Mouse (Mus musculus) natural killer cell, adult 2 months (primary cell): Measurements from ENCODE around the gene Maats1.
"Not testable (repeated sequence)": the region's sequence is repeated elsewhere in the genome, so short reads cannot be mapped to it uniquely, and the experiment has no call there.

ENCODE experiments used
- DNase-seq, 2 experiments: peaks; one replicate each; pipeline ENCODE4 v3.0.0; 2022; ENCODE audit warnings: low spot score in 2 of 2

Gene Maats1

DNA sequence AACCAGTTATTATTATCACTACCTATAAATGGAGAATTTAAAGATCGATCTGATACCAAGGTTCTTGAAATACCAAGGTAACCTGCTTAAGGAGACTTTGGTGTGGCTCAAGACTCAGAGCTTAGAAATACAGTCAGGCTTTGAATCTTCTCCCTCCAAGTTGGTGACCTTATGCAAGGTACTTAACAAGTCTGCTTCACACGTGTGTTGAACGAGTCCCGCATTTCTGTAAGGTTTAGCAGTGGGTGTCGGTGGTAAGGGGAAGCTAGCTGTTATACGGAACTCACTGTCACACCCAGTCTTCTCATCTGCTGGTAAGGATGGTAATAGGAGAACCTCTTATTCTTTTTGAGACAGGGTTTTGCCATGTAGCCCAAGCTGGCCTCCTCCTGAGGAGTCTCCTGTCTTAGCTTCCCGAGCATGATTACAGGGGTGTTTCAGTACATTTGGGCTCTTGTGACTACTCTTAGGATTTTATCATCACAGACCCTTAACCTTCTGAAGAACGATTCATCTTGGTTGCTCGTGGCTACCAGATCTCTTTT is 6.3 kb upstream of the Maats1 start:
- no peak for DNase-seq

DNA sequence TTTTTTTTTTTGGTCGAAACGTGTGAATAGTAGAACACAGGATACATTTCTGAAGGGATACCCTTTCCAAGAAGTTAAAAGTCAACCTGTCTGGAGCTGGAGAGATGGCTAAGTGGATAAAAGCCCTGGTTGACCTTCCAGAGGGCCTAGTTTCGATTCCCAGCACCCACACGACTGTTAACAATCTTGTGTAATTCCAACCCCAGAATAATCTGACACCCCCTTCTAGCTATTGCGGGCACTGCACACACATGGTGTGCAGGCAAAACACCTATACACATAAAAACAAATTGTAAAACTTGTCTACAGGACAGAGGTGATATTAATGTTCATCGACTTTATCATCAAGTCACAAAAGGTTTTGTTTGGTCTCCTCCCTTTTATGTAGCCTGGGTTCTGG is 5.6 kb upstream of the Maats1 start:
- DNase-seq, result no peak

DNA sequence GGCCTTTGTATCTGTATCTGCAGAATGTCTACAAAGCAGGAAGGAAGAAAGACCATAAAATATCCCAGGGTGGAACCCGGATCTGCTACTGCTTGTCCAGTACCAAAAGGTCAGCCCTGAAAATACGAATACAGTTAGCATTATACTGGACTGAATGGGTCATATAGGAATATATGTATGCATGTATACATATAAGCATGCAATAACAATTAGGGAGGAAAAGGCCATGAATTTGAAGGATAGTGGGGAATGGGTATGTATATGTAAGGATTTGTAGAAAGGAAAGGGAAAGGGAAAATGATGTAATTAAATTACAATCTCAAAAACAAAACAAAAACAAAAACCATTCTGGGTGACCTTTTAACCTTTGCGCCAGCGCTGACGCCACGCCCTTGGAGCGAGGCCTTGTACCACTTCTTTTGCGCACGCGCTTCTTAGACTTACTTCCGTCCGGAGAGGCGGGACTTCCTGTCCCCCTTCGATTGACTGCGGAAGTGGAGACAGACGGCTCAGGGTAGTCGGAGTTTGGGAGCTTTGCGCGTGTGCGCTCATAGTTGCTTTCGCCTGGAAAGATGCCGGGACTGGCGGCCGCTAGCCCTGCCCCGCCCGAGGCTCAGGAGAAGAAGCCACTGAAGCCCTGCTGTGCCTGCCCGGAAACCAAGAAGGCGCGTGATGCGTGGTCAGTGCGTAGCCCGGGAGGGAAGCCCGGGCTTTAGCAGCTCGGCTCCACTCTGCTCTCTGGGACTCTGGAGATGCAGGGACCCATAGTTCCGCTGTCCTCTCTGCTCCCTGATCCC is 4.8 kb upstream of the Maats1 start, which contains the start of the genes Cox17 and Gm21987:
Gene Cox17 (plus strand): TSS at position 463 of the 797 bp plus-strand sequence.
Gene Gm21987 (plus strand): TSS at position 512 of the 797 bp plus-strand sequence.
- DNase-seq, result peak; percentile 93

DNA sequence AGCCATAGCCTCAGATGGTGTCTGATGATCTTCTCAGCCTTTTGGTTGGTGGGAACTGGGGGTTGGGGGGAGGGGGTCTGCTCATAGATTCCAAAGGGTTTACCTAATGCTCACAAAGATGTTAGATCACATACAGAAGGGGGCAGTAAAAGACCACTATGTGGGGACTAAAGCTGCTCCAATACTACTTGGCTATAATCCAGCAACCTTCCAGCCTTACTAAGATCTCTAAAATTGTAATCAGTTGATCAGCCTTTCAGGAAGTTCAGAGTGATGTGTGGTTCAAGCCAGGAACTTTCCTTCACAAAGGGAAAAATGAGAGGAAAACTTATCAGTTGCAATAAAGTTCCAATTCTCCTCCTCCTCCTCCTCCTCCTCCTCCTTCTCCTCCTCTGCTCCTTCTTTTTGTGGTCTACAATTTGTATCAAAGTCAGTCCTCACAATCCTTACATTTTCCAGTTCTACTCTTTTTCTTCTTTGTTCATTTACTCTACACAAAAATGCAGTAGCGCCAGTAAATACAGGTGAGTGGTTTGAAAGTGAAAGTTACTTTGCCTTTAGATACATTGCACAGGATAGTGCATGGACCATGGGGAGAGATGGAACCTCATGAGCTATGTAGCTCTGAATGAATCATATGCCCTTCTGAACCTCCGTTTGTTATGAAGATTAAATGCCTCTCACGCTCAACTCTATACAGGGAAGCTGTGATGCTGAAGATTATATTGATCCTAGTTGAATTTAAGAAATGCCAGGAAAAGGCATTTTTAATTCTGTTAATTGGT is 3.2 kb upstream of the Maats1 start:
- DNase-seq, result peak in 1 of 2 experiments; percentile 7

DNA sequence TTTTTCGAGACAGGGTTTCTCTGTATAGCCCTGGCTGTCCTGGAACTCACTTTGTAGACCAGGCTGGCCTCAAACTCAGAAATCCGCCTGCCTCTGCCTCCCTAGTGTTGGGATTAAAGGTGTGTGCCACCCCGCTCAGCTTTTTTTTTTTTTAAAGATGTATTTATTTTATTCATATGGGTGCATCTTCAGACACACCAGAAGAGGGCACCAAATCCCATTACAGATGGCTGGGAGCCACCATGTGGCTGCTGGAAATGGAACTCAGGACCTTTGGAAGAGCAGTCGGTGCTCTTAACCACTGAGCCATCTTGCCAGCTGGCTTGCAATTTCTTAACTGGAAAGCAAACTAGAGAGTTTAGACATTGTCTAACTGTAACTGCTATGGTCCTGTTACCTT is 3.9 kb downstream of the Maats1 start:
- not testable (repeated sequence) for DNase-seq

DNA sequence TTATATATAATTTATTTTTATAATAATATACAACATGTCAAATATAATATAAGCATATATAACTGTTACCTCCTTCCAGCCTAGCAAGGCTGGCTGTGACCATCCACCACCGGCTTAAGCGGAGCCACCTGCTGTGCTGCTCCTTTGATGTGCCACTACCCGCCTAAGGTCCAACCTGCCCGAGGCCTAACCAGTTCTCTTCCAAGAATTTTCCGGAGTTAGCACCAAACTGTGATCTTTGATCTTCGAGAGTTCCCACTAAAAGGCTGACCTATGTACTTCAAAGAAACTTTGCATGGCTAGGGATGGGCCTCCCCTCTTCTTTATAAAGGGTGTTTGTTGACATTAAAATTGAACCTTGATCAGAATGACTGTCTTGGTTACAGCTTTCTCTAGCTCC is 7.5 kb downstream of the Maats1 start:
- no peak for DNase-seq

DNA sequence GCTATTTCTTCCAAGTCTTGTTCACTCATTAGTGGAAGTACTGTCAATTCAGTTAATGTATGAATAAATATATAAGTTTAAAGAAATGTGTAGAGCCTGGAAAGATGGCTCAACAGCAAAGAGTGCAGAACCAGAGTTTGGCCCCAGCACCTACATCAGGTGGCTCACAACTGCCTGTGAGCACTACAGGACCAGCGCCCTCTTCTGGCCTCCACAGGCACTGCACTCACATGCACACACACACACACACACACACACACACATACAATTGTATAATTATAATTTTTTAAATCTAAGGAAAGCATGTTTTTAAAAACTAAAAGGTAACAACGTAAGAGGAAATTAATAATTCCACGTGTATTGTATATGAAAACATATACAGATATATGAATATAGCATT is 12.6 kb downstream of the Maats1 start:
- DNase-seq, result no peak

DNA sequence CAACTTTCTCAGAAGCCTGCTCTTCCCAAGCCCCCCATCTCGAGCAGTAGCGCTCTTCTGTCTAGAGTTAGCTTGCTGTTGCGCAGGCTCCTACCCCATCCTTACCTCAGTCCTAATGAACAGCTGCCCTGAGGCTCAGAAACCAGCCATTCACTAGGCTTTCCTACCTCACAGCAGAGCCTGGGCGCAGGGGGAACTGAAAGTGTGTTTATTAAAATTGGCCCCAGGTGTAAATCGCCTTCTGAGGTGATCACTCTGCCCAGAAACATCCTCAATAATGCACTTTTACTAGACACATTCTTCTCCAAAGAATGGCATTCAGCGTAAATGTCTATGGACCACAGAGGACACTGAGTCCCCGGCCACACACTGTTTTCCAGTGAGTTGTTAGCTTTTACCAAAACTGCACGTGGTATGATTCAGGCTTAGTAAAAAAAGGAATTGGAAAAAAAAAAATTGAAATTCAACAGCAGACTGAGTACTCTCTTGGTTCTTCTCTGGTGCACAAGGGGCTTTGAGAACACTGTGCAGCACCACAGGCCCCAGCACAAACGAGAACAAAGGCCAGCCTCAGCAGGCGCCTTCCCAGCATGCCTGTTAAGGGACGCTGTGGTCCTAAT is 15.1 kb downstream of the Maats1 start:
- DNase-seq, result no peak

DNA sequence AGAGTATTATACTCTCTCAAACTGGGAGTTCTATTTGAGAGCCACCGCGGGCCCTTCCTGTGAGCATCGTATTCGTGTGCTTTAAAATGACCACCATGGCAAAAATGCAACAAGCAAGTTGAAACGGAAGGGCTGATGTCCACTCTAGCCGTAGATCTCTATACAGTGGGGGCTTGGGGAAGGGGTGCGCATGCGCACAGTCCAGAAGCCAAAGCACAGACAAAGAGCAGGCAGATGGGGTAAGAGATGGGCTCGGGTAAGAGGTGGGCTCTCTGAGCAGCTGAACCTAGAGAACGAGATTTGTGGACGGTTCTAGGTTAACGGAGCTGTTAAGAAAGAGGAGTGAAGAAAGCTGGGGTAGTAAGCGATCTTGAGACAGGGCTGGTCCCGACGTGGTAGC is 17.6 kb downstream of the Maats1 start:
- DNase-seq, result no peak

DNA sequence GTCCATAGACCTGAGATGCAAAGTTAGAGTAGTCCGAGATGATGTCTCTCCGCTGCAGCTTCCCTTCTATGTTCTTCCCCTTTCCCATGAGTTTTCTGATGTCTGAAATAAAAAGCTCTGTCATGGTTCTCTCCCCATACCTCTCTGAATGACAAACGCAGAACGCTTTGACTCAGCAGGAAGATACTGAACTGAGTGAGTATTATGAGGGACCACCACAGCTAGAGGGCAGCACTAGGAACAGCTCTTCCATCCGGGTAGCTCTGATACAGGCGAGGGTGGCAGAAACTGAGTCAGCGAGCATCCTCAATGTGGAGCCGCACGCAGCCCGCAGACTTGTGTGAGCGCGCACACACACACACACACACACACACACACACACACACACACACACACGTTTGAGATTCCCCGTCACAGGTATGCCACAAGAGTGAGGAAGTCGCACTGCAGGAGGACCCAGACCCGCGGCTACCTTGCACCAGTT is 20.4 kb downstream of the Maats1 start:
- peak in 1 of 2 experiments; percentile 39 for DNase-seq

DNA sequence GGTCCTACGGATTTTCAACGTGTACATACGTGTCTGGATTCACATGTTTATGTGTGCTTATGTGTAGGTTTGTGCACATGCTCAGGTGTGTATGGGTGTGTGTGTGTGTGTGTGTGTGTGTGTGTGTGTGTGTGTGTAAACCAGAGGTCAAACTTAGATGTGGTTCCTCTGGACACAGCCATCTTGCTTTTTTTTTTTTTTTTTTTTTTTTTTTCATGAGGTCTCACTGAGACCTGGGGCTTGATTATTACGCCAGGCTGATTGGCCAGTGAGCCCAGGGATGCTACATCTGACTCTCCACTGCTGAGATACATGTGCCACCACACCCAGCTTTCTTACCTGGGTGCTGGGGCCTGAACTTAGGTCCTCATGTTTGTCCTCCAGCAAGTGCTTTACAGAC is 22.9 kb downstream of the Maats1 start:
- DNase-seq, result no peak

DNA sequence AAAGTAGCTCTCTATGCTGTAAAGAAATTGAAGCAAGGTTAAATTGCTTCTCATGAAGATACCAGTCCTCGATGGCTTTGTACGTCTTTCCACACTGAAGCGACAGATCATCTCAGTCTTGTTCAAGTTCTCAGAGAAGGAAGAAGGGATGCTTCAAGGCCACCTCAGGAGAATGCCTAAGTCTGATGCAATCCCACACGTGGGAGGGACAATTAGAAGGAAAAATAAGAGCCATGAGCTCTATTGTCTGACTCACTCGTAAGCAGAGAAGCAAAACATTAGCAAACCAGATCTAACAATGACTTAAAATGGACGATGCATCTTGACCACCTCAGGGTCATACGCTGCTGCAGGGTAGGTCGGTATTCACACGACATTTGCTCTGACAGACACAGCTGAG is 23.5 kb downstream of the Maats1 start:
- no peak for DNase-seq

DNA sequence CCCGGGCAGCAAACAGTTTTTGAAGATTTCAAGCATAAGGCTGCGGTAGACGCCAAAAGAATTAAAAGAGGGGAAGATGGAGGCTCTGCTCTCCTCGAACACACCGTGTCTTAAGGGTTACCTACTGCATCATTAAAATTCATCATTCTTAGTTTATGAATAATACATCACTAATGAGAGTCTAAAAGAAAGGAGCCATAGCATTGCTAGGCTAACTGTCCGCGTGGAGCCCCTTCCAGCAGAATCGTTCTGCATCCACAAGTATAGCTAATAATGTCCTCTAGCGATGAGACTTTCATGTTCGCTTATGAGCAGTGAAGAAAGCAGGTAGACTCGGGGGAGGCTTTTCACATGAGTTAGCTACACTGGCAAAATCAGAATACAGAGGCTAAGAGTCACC is 33.7 kb downstream of the Maats1 start:
- no peak for DNase-seq

DNA sequence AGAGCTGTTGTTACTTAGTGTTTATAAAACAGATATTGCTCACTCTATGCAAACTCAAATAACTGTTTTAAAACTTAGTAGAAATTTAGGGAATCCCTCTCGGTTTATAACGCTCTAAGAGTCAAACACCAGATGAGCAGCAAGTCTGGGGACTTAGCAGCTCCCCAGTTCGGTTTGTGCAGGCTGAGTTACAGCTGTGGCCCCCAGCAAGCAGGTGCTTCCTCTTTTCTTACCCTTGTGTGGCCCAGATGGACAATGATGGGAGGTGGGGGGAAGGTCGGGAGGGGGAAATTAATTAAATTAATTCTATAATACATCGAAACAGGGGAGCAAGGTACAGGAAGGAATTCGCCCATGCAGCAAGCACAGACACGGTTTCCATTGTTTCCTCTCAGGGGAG is 34.3 kb downstream of the Maats1 start:
- DNase-seq, result no peak

DNA sequence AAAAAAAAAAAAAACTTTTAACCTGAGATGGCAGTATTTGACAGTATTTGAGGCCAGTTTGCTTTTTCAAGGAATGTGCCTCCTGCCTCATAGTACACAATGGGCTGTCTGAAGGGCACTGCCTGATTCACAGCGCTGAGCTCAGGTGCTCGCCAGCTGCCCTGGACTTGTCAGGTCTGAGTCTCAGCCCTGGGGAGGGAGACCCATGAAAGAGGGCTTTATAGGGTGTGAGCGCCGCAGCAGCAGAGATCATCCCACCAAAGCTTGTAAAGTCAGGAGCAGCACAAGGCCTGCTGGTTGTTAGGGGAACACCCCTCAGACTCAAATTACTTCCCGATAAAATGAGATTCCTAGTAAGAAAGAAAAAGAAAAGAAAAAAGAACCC is 34.7 kb downstream of the Maats1 start:
- DNase-seq, result no peak

DNA sequence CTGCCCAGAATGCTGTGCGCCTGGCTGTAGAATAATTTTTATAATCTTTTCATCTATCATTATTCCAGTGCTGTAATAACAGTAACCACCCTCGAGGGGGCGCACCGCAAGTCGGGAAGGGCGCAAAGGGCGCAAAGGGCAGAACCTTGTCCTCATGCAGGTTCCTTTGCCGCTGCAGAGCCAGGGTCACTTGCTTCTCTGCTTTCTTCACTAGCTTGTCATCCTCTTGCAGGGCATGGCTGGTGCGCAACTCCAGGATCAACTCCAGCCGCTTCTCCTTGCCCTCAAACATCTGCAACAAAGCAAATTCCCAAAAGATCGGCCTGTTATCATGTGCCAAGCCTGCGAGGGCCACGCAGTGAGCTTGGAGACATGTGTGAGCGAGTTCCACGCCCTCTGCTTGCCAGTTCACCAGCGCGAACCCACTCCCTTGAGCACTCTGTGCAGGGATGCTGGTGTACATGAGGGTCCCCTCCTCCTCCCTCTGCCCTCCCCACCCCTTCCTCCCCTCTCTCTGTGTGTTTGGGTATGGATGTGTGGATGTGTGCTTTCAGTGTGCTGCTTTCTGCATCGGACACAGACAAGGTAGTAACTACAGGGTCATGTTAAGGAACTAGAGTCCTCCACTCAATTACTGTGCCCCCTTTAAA is 35.2 kb downstream of the Maats1 start:
- DNase-seq, result peak in 1 of 2 experiments; percentile 7

DNA sequence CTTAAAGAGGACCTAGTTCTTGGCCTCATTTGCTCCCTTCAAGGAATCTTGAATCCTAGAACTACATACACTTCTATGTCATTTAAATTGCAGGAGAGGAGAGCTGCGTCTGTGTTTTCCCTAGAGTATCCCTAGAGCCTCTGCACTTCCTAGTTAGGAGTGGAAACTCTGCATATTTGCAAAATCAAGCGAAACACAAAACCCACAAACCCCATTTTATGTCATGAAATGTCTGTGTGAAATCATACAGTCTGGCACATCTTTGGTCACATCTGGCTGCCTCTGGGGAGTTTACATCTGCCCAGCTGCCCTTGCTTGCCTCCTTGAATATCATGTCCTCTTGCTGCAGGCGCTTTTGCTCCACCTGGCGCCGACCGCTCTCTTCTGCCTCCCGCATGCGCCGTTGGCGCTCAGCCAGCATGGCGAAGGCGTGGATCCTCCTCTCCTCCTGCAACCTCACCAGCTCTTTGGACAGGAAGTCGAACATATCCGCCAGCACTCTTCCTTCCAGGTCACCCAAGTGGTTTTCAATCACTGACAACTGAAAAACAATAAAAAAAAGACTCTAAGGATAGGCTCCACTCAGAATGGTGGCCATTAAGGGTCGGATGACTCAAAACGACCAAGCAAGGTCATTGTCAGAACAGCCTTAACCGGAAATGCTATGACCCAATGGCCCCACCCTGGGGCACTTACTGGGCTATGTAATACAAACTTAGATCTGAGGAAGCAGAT is 37.3 kb downstream of the Maats1 start:
- no peak for DNase-seq

DNA sequence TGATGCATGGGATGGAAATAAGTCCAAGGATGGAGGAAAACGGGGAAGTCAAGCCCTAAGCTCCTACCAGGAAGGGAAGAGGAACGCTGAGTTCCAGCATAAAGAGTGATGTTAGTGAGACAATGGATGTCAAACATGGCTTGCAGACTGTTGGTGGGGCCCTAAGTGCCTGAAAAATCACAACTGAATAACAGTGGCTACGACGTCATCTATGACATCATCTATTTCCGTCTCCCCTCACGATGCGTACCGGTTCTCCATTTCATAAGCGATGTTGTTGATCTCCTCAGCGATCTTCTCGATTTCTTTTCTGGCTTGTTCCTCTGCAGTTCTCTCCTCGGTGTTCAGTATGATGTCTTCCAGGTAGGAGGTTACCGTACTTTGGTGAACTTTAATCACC is 39.6 kb downstream of the Maats1 start:
- no peak for DNase-seq

DNA sequence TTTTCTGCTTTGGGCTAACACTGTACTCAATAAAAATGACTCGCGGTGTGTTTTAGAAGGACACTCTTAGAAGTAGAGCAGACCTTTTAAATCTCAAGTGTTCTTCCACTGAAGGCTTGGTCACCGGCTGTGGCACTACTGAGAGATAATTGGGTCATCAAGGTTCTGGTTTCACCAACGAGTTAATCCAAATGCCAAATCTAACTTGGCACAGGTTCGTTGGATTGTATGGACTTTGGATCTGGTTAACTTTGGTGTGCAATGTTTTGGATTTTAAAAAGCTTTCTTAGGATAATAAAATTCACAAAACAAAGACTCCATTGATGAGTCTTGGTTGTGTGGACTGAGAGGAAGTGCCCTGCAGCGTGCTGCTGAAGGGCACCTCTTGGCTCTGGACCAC is 43.5 kb downstream of the Maats1 start:
- no peak for DNase-seq

DNA sequence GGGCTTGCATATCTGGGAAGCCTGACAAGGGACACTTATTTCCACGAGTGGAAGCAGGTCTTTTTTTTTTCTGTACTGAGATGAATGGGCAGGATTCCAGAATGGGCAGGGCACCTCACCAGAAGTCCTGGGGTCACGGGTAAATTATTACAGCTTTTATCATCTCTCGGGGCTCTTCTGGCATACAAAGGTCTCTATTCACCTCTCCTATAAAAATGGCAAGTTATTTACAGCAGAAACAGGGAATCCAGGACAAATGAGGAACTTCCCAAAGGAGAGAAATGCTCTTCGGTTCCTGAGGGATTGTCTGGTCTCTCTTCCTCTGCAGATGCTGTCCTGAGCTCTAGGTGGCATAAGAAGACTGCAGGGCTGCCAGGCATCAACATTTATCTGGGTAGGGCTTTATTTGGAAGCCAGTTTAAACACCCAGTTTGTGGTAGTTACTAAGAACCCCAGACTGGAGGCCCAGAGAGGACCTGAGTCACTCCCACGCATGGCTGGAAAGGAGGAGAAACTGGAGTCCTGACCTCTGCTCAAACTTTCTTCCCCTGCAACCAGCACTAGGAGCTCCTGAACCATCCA is 46.5 kb downstream of the Maats1 start:
- no peak for DNase-seq
